Mouse (Mus musculus) kidney, postnatal 0 days (tissue): ENCODE measurements around the gene Ggt7. TPM values are rescaled to one million over a fixed set of nuclear protein-coding genes. Genes with fewer than 3 reads are reported as not detected.
A peak's percentile ranks its signal among the peaks of the same experiment; 100 is the strongest.

ENCODE experiments used
- ATAC-seq: fragments of 200-750 bp; cut with Nextera tagmentation; replicated peaks from 2 replicates; pipeline ENCODE4 v1.8.0; 2017; ENCODE audit warnings: low read depth, moderate number of reproducible peaks, moderate TSS enrichment, moderate library complexity; ENCODE audit not compliant: low FRiP score
- DNase-seq: peaks from one replicate; pipeline ENCODE4 v3.0.0-alpha.2; 2016; ENCODE audit warnings: low spot score
- H3K27ac ChIP-seq: fragments of 300-500 bp; sonication (generic); 2 replicates; pipeline ENCODE4 v1.5.1; 2014; ENCODE audit warnings: mild to moderate bottlenecking
- H3K27me3 ChIP-seq: fragments of 300-500 bp; sonication (generic); 2 replicates; pipeline ENCODE4 v1.6.1; 2014; ENCODE audit warnings: low read length, mixed read lengths; ENCODE audit not compliant: insufficient read depth
- H3K36me3 ChIP-seq: fragments of 300-500 bp; sonication (generic); 2 replicates; pipeline ENCODE4 v1.6.1; 2014; ENCODE audit warnings: low read length, mixed read lengths; ENCODE audit not compliant: insufficient read depth
- H3K4me1 ChIP-seq: fragments of 300-500 bp; sonication (generic); replicated peaks from 2 replicates; pipeline ENCODE4 v1.6.1; 2014; ENCODE audit warnings: antibody characterized with exemption, low read length, mixed read lengths; ENCODE audit not compliant: insufficient read depth
- H3K4me2 ChIP-seq: fragments of 300-500 bp; sonication (generic); 2 replicates; pipeline ENCODE4 v1.6.1; 2014; ENCODE audit warnings: mild to moderate bottlenecking, low read length, moderate library complexity, mixed read lengths
- H3K4me3 ChIP-seq: fragments of 300-500 bp; sonication (generic); replicated peaks from 2 replicates; pipeline ENCODE4 v1.5.1; 2014; ENCODE audit warnings: low read depth, low read length
- H3K9ac ChIP-seq: fragments of 300-500 bp; sonication (generic); 2 replicates; pipeline ENCODE4 v1.6.1; 2014; ENCODE audit warnings: low read depth, low read length
- H3K9me3 ChIP-seq: fragments of 300-500 bp; sonication (generic); replicated peaks from 2 replicates; pipeline ENCODE4 v1.6.1; 2016; ENCODE audit warnings: low read length, inconsistent platforms, mixed read lengths
- CTCF ChIP-seq: IDR thresholded peaks from 2 replicates; pipeline ENCODE4 v1.5.1; 2016; ENCODE audit warnings: antibody characterized with exemption, low read depth, mild to moderate bottlenecking, moderate library complexity
- WGBS: fragments of 180-500 bp; shearing (Covaris S2); extraction: QIAGEN DNeasy Blood & Tissue Kit; methylation state at CpG from one replicate; pipeline ENCODE4 v1.1.7; 2014; 5-methylcytosine and 5-hydroxymethylcytosine counted together
- polyA plus RNA-seq: library from polyadenylated mRNA; unstranded; fragments of >200 nt; fragmentation: Nextera tagmentation; extraction: Ambion mirVana; gene quantifications from 2 replicates; pipeline ENCODE4 v1.2.1, GENCODE M21; 2015

Ggt7 gene
- 2.0 TPM in 2 replicates for polyA plus RNA-seq

GRCm38 (mm10) chr2:155517455-155518423 is at the start of gene Ggt7, which contains the start of gene Acss2:
TSS of gene Ggt7 (minus strand) at chr2:155518237.
TSS of gene Acss2 (plus strand) at chr2:155517948.
- TF ChIP-seq CTCF: peak; percentile 79
- Histone ChIP-seq H3K4me2 (peak within 1 kb of the TSS; percentile 71), H3K27ac (peak within 1 kb of the TSS; percentile 39; the same call in 1 of the 2 replicates), H3K4me1 (no peaks in the 10 kb centered on the region), H3K4me3 (peak within 1 kb of the TSS; percentile 77), H3K27me3 (no peaks in the 10 kb centered on the region), H3K36me3 (no peaks in the 10 kb centered on the region), H3K9ac (peak within 1 kb of the TSS; percentile 74), H3K9me3 (no peaks in the 10 kb centered on the region)
- WGBS: 3% methylated on average over 70 of the region's 70 CpGs
- ATAC-seq (peak; percentile 100), DNase-seq (peak; percentile 100)

GRCm38 (mm10) chr2:155567751-155568150 is 49.7 kb upstream of the Ggt7 start:
- no peak for TF ChIP-seq CTCF
- Histone ChIP-seq H3K4me2 (no peak overlapping the region), H3K9ac (no peak overlapping the region), H3K36me3 (no peaks in the 10 kb centered on the region), H3K9me3 (no peaks in the 10 kb centered on the region), H3K4me3 (no peak overlapping the region), H3K4me1 (no peaks in the 10 kb centered on the region), H3K27me3 (no peaks in the 10 kb centered on the region), H3K27ac (no peak overlapping the region)
- 88% methylated on average over 5 of the region's 5 CpGs for WGBS
- DNase-seq: no peak
- no peak for ATAC-seq

GRCm38 (mm10) chr2:155562934-155563333 is 44.9 kb upstream of the Ggt7 start:
- no peak overlapping the region for H3K4me2 ChIP-seq
- ATAC-seq (no peak), DNase-seq (no peak)
- H3K9ac ChIP-seq: no peak overlapping the region
- TF ChIP-seq CTCF: no peak
- H3K4me3 ChIP-seq: no peak overlapping the region
- no peaks in the 10 kb centered on the region for H3K36me3 ChIP-seq
- H3K9me3 ChIP-seq: no peaks in the 10 kb centered on the region
- no peak overlapping the region for H3K27ac ChIP-seq
- H3K4me1 ChIP-seq: no peaks in the 10 kb centered on the region
- 68% methylated on average over 4 of the region's 4 CpGs for WGBS
- no peaks in the 10 kb centered on the region for H3K27me3 ChIP-seq

GRCm38 (mm10) chr2:155562209-155562608 is 44.2 kb upstream of the Ggt7 start:
- H3K4me1 ChIP-seq: no peaks in the 10 kb centered on the region
- H3K4me3 ChIP-seq: no peak overlapping the region
- no peak overlapping the region for H3K9ac ChIP-seq
- no peak for ATAC-seq
- H3K27ac ChIP-seq: no peak overlapping the region
- no peak for TF ChIP-seq CTCF
- no peaks in the 10 kb centered on the region for H3K27me3 ChIP-seq
- no peak for DNase-seq
- no peak overlapping the region for H3K4me2 ChIP-seq
- H3K36me3 ChIP-seq: no peaks in the 10 kb centered on the region
- H3K9me3 ChIP-seq: no peaks in the 10 kb centered on the region
- 45% methylated on average over 1 of the region's 1 CpGs for WGBS

- Histone ChIP-seq H3K4me2 (no peak overlapping the region), H3K9me3 (no peaks in the 10 kb centered on the region), H3K27ac (no peak overlapping the region), H3K27me3 (no peaks in the 10 kb centered on the region), H3K4me1 (no peaks in the 10 kb centered on the region), H3K9ac (no peak overlapping the region), H3K36me3 (no peaks in the 10 kb centered on the region), H3K4me3 (no peak overlapping the region)
- no peak for ATAC-seq
- WGBS: 86% methylated on average over 2 of the region's 2 CpGs
- DNase-seq: no peak
- TF ChIP-seq CTCF: no peak
These were observed 36.5 kb upstream of the Ggt7 start for GRCm38 (mm10) chr2:155554426-155554985.

- Histone ChIP-seq H3K27me3 (no peaks in the 10 kb centered on the region), H3K4me3 (no peak overlapping the region), H3K4me2 (no peak overlapping the region), H3K9ac (no peak overlapping the region), H3K9me3 (no peaks in the 10 kb centered on the region), H3K36me3 (no peaks in the 10 kb centered on the region), H3K27ac (no peak overlapping the region), H3K4me1 (no peaks in the 10 kb centered on the region)
- DNase-seq (no peak), ATAC-seq (no peak)
- no peak for TF ChIP-seq CTCF
These were observed 34.9 kb upstream of the Ggt7 start for GRCm38 (mm10) chr2:155552949-155553354.
